Mouse (Mus musculus): ENCODE results near the gene Rhod. TPM values are rescaled to one million over a fixed set of nuclear protein-coding genes. Genes with fewer than 3 reads are reported as not detected.

The Rhod gene
- total and polyA plus RNA-seq, 3 experiments = 0.06 TPM; not detected in 2

- no peak overlapping the region for H3K4me3 ChIP-seq (ENCODE audit: control insufficient read depth in 1 of 2, insufficient read depth in 1 of 2, low read depth in 2 of 2, low read length in 2 of 2)
- no peaks in the 10 kb centered on the region for H3K79me2 ChIP-seq (ENCODE audit: control insufficient read depth, insufficient read depth, low read length, poor library complexity)
- no peaks in the 10 kb centered on the region for H3K9me3 ChIP-seq (replicated peaks; ENCODE audit: insufficient read depth, low read length)
- DNase-seq (ENCODE audit: low read depth, low spot score) = peak; percentile 86
- H3K27me3 ChIP-seq (ENCODE audit: control insufficient read depth in 1 of 2, insufficient read depth in 2 of 2, low read length in 2 of 2) = no peaks in the 10 kb centered on the region
- TF ChIP-seq NRF1 (IDR thresholded peaks at IDR 0.05; ENCODE audit: insufficient read depth, low read depth, low read length, poor library complexity, severe bottlenecking) (no peak), MYB (IDR thresholded peaks at IDR 0.05; ENCODE audit: low read depth, low read length) (no peak), TCF12 (IDR thresholded peaks at IDR 0.05; ENCODE audit: low read depth, low read length) (no peak), GATA1 (IDR thresholded peaks at IDR 0.05; ENCODE audit: low read depth, low read length) (peak; percentile 77), HCFC1 (IDR thresholded peaks at IDR 0.05; ENCODE audit: low read depth, low read length) (0 out of 2 replicates have a peak, but pooled peaks have one; percentile 28), POLR2AphosphoS2 (IDR thresholded peaks at IDR 0.05; ENCODE audit: low read length) (no peak), JUND (IDR thresholded peaks at IDR 0.05; ENCODE audit: low read depth, low read length) (no peak), TBP (IDR thresholded peaks at IDR 0.05; ENCODE audit: low read depth, low read length) (peak; percentile 79), ZKSCAN1 (IDR thresholded peaks at IDR 0.05; ENCODE audit: low read depth, low read length) (no peak), MEF2A (IDR thresholded peaks at IDR 0.05; ENCODE audit: extremely low read depth, insufficient replicate concordance, low read depth, low read length, poor library complexity, severe bottlenecking) (no peak), CHD2 (IDR thresholded peaks at IDR 0.05; ENCODE audit: low read length) (no peak), POLR2A (IDR thresholded peaks at IDR 0.05; ENCODE audit: control insufficient read depth in 1 of 2, insufficient read depth in 1 of 2, low read depth in 1 of 2, low read length in 2 of 2, poor library complexity in 1 of 2) (peak in 1 of 2 experiments; percentile 18; a peak in 1 of 4 replicates), ETS1 (IDR thresholded peaks at IDR 0.05; ENCODE audit: low read depth, low read length) (peak; percentile 72; the same call in 1 of the 2 replicates), UBTF (IDR thresholded peaks at IDR 0.05; ENCODE audit: borderline replicate concordance, insufficient read depth, low read depth, low read length) (no peak), ZMIZ1 (IDR thresholded peaks at IDR 0.05; ENCODE audit: low read depth, low read length) (no peak), USF1 (IDR thresholded peaks at IDR 0.05; ENCODE audit: low read depth, low read length) (no peak), MAFK (IDR thresholded peaks at IDR 0.05; ENCODE audit: borderline replicate concordance, low read depth, low read length) (no peak), MXI1 (IDR thresholded peaks at IDR 0.05; ENCODE audit: low read depth, low read length) (peak; percentile 23; the same call in 1 of the 2 replicates), ZC3H11A (IDR thresholded peaks at IDR 0.05; ENCODE audit: low read depth, low read length) (no peak), USF2 (IDR thresholded peaks at IDR 0.05; ENCODE audit: borderline replicate concordance in 1 of 2, insufficient read depth in 1 of 2, low read depth in 1 of 2, low read length in 2 of 2) (no peak), RCOR1 (IDR thresholded peaks at IDR 0.05; ENCODE audit: low read depth, low read length) (0 out of 2 replicates have a peak, but pooled peaks have one; percentile 5), KAT2A (conservative IDR thresholded peaks at IDR 0.05; ENCODE audit: low read depth, low read length) (no peak), SIN3A (IDR thresholded peaks at IDR 0.05; ENCODE audit: low read length) (peak; percentile 64; the same call in 1 of the 2 replicates), MAX (IDR thresholded peaks at IDR 0.05; ENCODE audit: low read length) (peak; percentile 45; the same call in 1 of the 2 replicates), MYC (IDR thresholded peaks at IDR 0.05; ENCODE audit: low read depth, low read length) (peak; percentile 71; the same call in 1 of the 2 replicates), NELFE (IDR thresholded peaks at IDR 0.05; ENCODE audit: low read depth, low read length) (no peak), RAD21 (IDR thresholded peaks at IDR 0.05; ENCODE audit: low read depth, low read length) (no peak), E2F4 (IDR thresholded peaks at IDR 0.05; ENCODE audit: borderline replicate concordance, low read depth, low read length) (no peak), ELF1 (IDR thresholded peaks at IDR 0.05; ENCODE audit: low read depth, low read length) (no peak; the same call in 1 of the 2 replicates), ZNF384 (IDR thresholded peaks at IDR 0.05; ENCODE audit: low read depth, low read length) (no peak), CHD1 (IDR thresholded peaks at IDR 0.05; ENCODE audit: low read depth, low read length) (no peak), EP300 (IDR thresholded peaks at IDR 0.05; ENCODE audit: low read depth in 1 of 2, low read length in 2 of 2) (peak; percentile 39 to 72; a peak in 3 of 4 replicates), MAZ (IDR thresholded peaks at IDR 0.05; ENCODE audit: low read depth, low read length) (no peak)
- peaks cover 20 to 24% of the 10 kb centered on the region in 2 experiments for H3K4me1 ChIP-seq (ENCODE audit: control insufficient read depth in 1 of 2, insufficient read depth in 2 of 2, low read length in 2 of 2)
- peak overlapping the region; percentile 46 for H3K27ac ChIP-seq (ENCODE audit: control insufficient read depth, low read depth, low read length)
- H3K36me3 ChIP-seq (ENCODE audit: control insufficient read depth in 1 of 2, insufficient read depth in 2 of 2, low read length in 2 of 2) = peaks cover 0 to 22% of the 10 kb centered on the region in 2 experiments; a peak in 2 of 4 replicates
- H3K9ac ChIP-seq (ENCODE audit: control insufficient read depth, low read depth, low read length, poor library complexity, severe bottlenecking) = no peak overlapping the region
Measured at GRCm38 (mm10) chr19:4409062-4409461, 30.2 kb downstream of the Rhod start.

Data from MEL (cell line).